Mouse (Mus musculus) midbrain, postnatal 0 days (tissue): Measurements from ENCODE around the gene Nek4. TPM values are rescaled to one million over a fixed set of nuclear protein-coding genes. Genes with fewer than 3 reads are reported as not detected.

Experiments
- ATAC-seq: fragments of 200-750 bp; cut with Nextera tagmentation; 2 replicates; pipeline ENCODE4 v1.8.0; 2017; ENCODE audit warnings: moderate number of reproducible peaks, mild to moderate bottlenecking, moderate TSS enrichment, moderate library complexity; ENCODE audit not compliant: low FRiP score
- DNase-seq: peaks from one replicate; pipeline ENCODE4 v3.0.0-alpha.2; 2015; ENCODE audit warnings: low spot score
- H3K27ac ChIP-seq: fragments of 300-500 bp; sonication (generic); 2 replicates; pipeline ENCODE4 v1.5.1; 2014; ENCODE audit warnings: low read depth, mild to moderate bottlenecking, low read length, mixed read lengths
- H3K27me3 ChIP-seq: fragments of 300-500 bp; sonication (generic); 2 replicates; pipeline ENCODE4 v1.6.1; 2014; ENCODE audit warnings: low read length, control low read depth, mixed read lengths; ENCODE audit not compliant: insufficient read depth
- H3K36me3 ChIP-seq: fragments of 300-500 bp; sonication (generic); 2 replicates; pipeline ENCODE4 v1.6.1; 2014; ENCODE audit warnings: low read length, control low read depth, mixed read lengths; ENCODE audit not compliant: insufficient read depth
- H3K4me1 ChIP-seq: fragments of 300-500 bp; sonication (generic); 2 replicates; pipeline ENCODE4 v1.6.1; 2014; ENCODE audit warnings: mild to moderate bottlenecking, control low read depth, antibody characterized with exemption, low read length, mixed read lengths; ENCODE audit not compliant: insufficient read depth
- H3K4me2 ChIP-seq: fragments of 300-500 bp; sonication (generic); 2 replicates; pipeline ENCODE4 v1.6.1; 2014; ENCODE audit warnings: low read depth, mild to moderate bottlenecking, low read length, mixed read lengths; ENCODE audit not compliant: poor library complexity, severe bottlenecking
- H3K4me3 ChIP-seq: fragments of 300-500 bp; sonication (generic); 2 replicates; pipeline ENCODE4 v1.5.1; 2014; ENCODE audit warnings: low read depth, mild to moderate bottlenecking, low read length, moderate library complexity
- H3K9ac ChIP-seq: fragments of 300-500 bp; sonication (generic); replicated peaks from 2 replicates; pipeline ENCODE4 v1.6.1; 2014; ENCODE audit warnings: mild to moderate bottlenecking, low read length, moderate library complexity, mixed read lengths; ENCODE audit not compliant: poor library complexity, severe bottlenecking
- H3K9me3 ChIP-seq: fragments of 300-500 bp; sonication (generic); 2 replicates; pipeline ENCODE4 v1.6.1; 2016; ENCODE audit warnings: low read length, control low read depth
- CTCF ChIP-seq: IDR thresholded peaks from 2 replicates; pipeline ENCODE4 v1.5.1; 2016; ENCODE audit warnings: antibody characterized with exemption, mild to moderate bottlenecking
- WGBS: fragments of 180-500 bp; shearing (Covaris S2); extraction: QIAGEN DNeasy Blood & Tissue Kit; methylation state at CpG from one replicate; pipeline ENCODE4 v1.1.7; 2014; 5-methylcytosine and 5-hydroxymethylcytosine counted together
- polyA plus RNA-seq: library from polyadenylated mRNA; unstranded; fragments of >200 nt; fragmentation: Nextera tagmentation; extraction: Ambion mirVana; gene quantifications from 2 replicates; pipeline ENCODE4 v1.2.1, GENCODE M21; 2015
- total RNA-seq: library from RNA; depleted of rRNA; stranded (reverse); fragments of >200 nt; gene quantifications from 2 replicates; pipeline ENCODE4 v1.2.3, GENCODE M21; 2014

Nek4 gene
- total and polyA plus RNA-seq, 2 experiments from 2014 or later, result 12.8 to 15.6 TPM

- TF ChIP-seq CTCF, result no peak
- ATAC-seq, result no peak
- Histone ChIP-seq H3K9me3 (no peaks in the 10 kb centered on the region), H3K4me2 (no peak overlapping the region), H3K27me3 (no peaks in the 10 kb centered on the region), H3K4me3 (no peak overlapping the region), H3K4me1 (no peaks in the 10 kb centered on the region), H3K27ac (no peak overlapping the region), H3K9ac (no peak overlapping the region), H3K36me3 (no peaks in the 10 kb centered on the region)
- DNase-seq, result no peak
- 74% methylated on average over 2 of the region's 2 CpGs for WGBS
These were observed 6.4 kb upstream of the Nek4 start for GRCm38 (mm10) chr14:30944745-30945144.

- H3K4me2 ChIP-seq, result no peak overlapping the region
- H3K27ac ChIP-seq, result no peak overlapping the region
- H3K4me1 ChIP-seq, result peaks cover 4% of the 10 kb centered on the region; the same call in 1 of the 2 replicates
- no peak overlapping the region for H3K9ac ChIP-seq
- 95% methylated on average over 10 of the region's 10 CpGs for WGBS
- peaks cover 3% of the 10 kb centered on the region; the same call in 1 of the 2 replicates for H3K36me3 ChIP-seq
- TF ChIP-seq CTCF, result no peak; the same call in 1 of the 2 replicates
- DNase-seq, result no peak
- H3K4me3 ChIP-seq, result no peak overlapping the region
- H3K27me3 ChIP-seq, result no peaks in the 10 kb centered on the region
- no peaks in the 10 kb centered on the region for H3K9me3 ChIP-seq
- no peak for ATAC-seq
These were observed 1.2 kb upstream of the Nek4 start for GRCm38 (mm10) chr14:30949986-30950385.

GRCm38 (mm10) chr14:30958517-30958916 is 7.3 kb downstream of the Nek4 start:
- ATAC-seq, result no peak
- H3K4me1 ChIP-seq, result no peaks in the 10 kb centered on the region
- no peak overlapping the region for H3K27ac ChIP-seq
- WGBS, result 89% methylated on average over 2 of the region's 2 CpGs
- H3K9ac ChIP-seq, result no peak overlapping the region
- no peak for TF ChIP-seq CTCF
- no peak for DNase-seq
- H3K4me2 ChIP-seq, result no peak overlapping the region
- peaks cover 20% of the 10 kb centered on the region for H3K36me3 ChIP-seq
- no peaks in the 10 kb centered on the region for H3K9me3 ChIP-seq
- no peaks in the 10 kb centered on the region for H3K27me3 ChIP-seq
- no peak overlapping the region for H3K4me3 ChIP-seq

GRCm38 (mm10) chr14:30959031-30959430 is 7.9 kb downstream of the Nek4 start:
- no peak overlapping the region for H3K4me3 ChIP-seq
- DNase-seq (no peak), ATAC-seq (no peak)
- H3K4me1 ChIP-seq, result no peaks in the 10 kb centered on the region
- H3K9ac ChIP-seq, result no peak overlapping the region
- no peak overlapping the region for H3K4me2 ChIP-seq
- 97% methylated on average over 4 of the region's 4 CpGs for WGBS
- H3K9me3 ChIP-seq, result no peaks in the 10 kb centered on the region
- no peak overlapping the region for H3K27ac ChIP-seq
- peaks cover 17% of the 10 kb centered on the region for H3K36me3 ChIP-seq
- no peak for TF ChIP-seq CTCF
- H3K27me3 ChIP-seq, result no peaks in the 10 kb centered on the region

GRCm38 (mm10) chr14:30960366-30960765 is 9.2 kb downstream of the Nek4 start:
- Histone ChIP-seq H3K4me2 (no peak overlapping the region), H3K4me3 (no peak overlapping the region), H3K36me3 (peaks cover 20% of the 10 kb centered on the region), H3K9me3 (no peaks in the 10 kb centered on the region), H3K4me1 (no peaks in the 10 kb centered on the region), H3K27me3 (no peaks in the 10 kb centered on the region), H3K27ac (no peak overlapping the region), H3K9ac (no peak overlapping the region)
- 83% methylated on average over 1 of the region's 1 CpGs for WGBS
- no peak for DNase-seq
- no peak for ATAC-seq
- TF ChIP-seq CTCF, result no peak

- no peak for TF ChIP-seq CTCF
- H3K9me3 ChIP-seq, result no peaks in the 10 kb centered on the region
- no peak overlapping the region for H3K27ac ChIP-seq
- H3K9ac ChIP-seq, result no peak overlapping the region
- 46% methylated on average over 6 of the region's 6 CpGs for WGBS
- H3K4me2 ChIP-seq, result no peak overlapping the region
- ATAC-seq, result no peak
- H3K4me1 ChIP-seq, result no peaks in the 10 kb centered on the region
- DNase-seq, result peak; percentile 54
- no peak overlapping the region for H3K4me3 ChIP-seq
- no peaks in the 10 kb centered on the region for H3K27me3 ChIP-seq
- H3K36me3 ChIP-seq, result peaks cover 41% of the 10 kb centered on the region
These were observed 23.0 kb downstream of the Nek4 start for GRCm38 (mm10) chr14:30974204-30974603.
